Mouse (Mus musculus): ENCODE measurements at regions not wholly inside any gene's neighbourhood (a gene's known extent, or its start where the extent isn't known, plus 50 kb on each side); places are given as distances from the start of the nearest gene placed in this dataset.

DNA sequence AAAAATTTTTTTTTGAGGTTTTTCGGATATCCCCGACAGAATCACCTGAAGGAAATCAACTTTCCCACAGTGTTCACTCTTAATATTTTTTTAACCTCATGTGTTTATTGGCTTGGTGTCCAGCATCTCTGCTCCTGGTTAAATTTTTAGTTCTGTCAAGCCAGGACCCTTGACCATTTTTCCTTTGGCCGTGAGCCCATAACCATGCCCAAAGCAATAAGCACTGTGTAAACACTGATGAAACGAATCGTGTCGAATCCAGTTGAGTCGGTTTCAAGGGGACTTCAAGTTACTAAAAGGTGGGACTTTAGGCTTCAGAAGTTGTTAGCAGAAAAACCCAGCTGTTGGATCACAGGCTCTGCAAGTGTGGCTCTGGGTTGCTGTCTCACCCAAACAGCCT is 117.0 kb upstream of the Spdye4c start:
- TF ChIP-seq CTCF (IDR thresholded peaks at IDR 0.05; ENCODE audit: control insufficient read depth, insufficient read depth, insufficient read length) (no peak), MYOG (IDR thresholded peaks at IDR 0.05; ENCODE audit: control insufficient read depth, extremely low read depth, insufficient read length) (no peak), USF1 (IDR thresholded peaks at IDR 0.05; ENCODE audit: low read depth) (no peak), MAX (IDR thresholded peaks at IDR 0.05) (no peak), CEBPB (IDR thresholded peaks at IDR 0.05; ENCODE audit: low read depth) (no peak)

All from C2C12 (cell line).